Mouse (Mus musculus): ENCODE measurements around the gene D630045J12Rik. TPM values are rescaled to one million over a fixed set of nuclear protein-coding genes. Genes with fewer than 3 reads are reported as not detected.

Gene D630045J12Rik
- polyA plus RNA-seq, 1 experiment from 2014 or later: 6.2 TPM

- 51% methylated on average over 4 of the region's 4 CpGs for WGBS
- no peaks in the 10 kb centered on the region for H3K27me3 ChIP-seq (ENCODE audit: insufficient read depth, low read length)
- no peaks in the 10 kb centered on the region; the same call in 1 of the 2 replicates for H3K9me3 ChIP-seq (ENCODE audit: low read depth, low read length)
- H3K27ac ChIP-seq (ENCODE audit: low read depth): no peak overlapping the region
- no peaks in the 10 kb centered on the region for H3K4me1 ChIP-seq (ENCODE audit: insufficient read depth)
- no peak overlapping the region for H3K4me3 ChIP-seq (ENCODE audit: low read depth, low read length)
- peak; percentile 54; the same call in 1 of the 2 replicates for ATAC-seq (ENCODE audit: insufficient read depth)
- H3K4me2 ChIP-seq: no peak overlapping the region
- H3K36me3 ChIP-seq (ENCODE audit: insufficient read depth): no peaks in the 10 kb centered on the region
- peak; percentile 56 for DNase-seq
- TF ChIP-seq CTCF (IDR thresholded peaks at IDR 0.05; ENCODE audit: low read depth): no peak
- H3K9ac ChIP-seq: no peak overlapping the region
These were observed 21.8 kb downstream of the D630045J12Rik start for GRCm38 (mm10) chr6:38231994-38232393.

- Histone ChIP-seq H3K9me3 (ENCODE audit: low read depth, low read length) (no peaks in the 10 kb centered on the region), H3K27ac (ENCODE audit: low read depth) (no peak overlapping the region), H3K36me3 (ENCODE audit: insufficient read depth) (no peaks in the 10 kb centered on the region), H3K9ac (no peak overlapping the region), H3K27me3 (ENCODE audit: insufficient read depth, low read length) (no peaks in the 10 kb centered on the region), H3K4me2 (no peak overlapping the region), H3K4me3 (ENCODE audit: low read depth, low read length) (no peak overlapping the region), H3K4me1 (ENCODE audit: insufficient read depth) (no peaks in the 10 kb centered on the region)
- 33% methylated on average over 1 of the region's 1 CpGs for WGBS
- ATAC-seq (ENCODE audit: insufficient read depth) (no peak), DNase-seq (no peak)
- TF ChIP-seq CTCF (IDR thresholded peaks at IDR 0.05; ENCODE audit: low read depth): no peak
These were observed 29.7 kb downstream of the D630045J12Rik start for GRCm38 (mm10) chr6:38224079-38224478.

DNA sequence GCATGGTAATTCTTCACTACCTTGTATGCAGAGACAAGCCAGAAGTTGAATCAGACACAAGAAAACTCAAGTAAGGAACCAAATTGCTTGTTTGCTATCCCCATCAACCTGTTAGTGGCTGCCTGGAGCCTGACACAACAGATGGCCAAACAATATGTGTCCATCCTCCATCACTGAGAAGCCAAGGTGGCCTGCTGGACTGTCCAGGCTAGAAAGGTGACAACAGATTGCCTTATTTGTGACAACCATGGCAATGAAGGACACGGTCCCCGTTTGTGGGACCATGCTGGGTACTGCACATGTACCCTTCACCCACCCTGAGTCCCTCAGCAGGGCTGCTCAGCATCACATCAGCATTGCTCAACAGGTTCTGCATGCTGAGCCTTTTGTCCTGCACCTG is 34.5 kb downstream of the D630045J12Rik start:
- Histone ChIP-seq H3K9me3 (ENCODE audit: low read depth, low read length) (no peaks in the 10 kb centered on the region), H3K36me3 (ENCODE audit: insufficient read depth) (no peaks in the 10 kb centered on the region), H3K4me3 (ENCODE audit: low read depth, low read length) (no peak overlapping the region), H3K27me3 (ENCODE audit: insufficient read depth, low read length) (no peaks in the 10 kb centered on the region), H3K4me2 (no peak overlapping the region), H3K9ac (no peak overlapping the region), H3K27ac (ENCODE audit: low read depth) (no peak overlapping the region), H3K4me1 (ENCODE audit: insufficient read depth) (no peaks in the 10 kb centered on the region)
- WGBS: 95% methylated on average over 2 of the region's 2 CpGs
- DNase-seq: no peak
- no peak for TF ChIP-seq CTCF (IDR thresholded peaks at IDR 0.05; ENCODE audit: low read depth)
- ATAC-seq (ENCODE audit: insufficient read depth): no peak

GRCm38 (mm10) chr6:38215448-38216110 is 38.2 kb downstream of the D630045J12Rik start:
- Histone ChIP-seq H3K27ac (ENCODE audit: low read depth) (no peak overlapping the region), H3K36me3 (ENCODE audit: insufficient read depth) (no peaks in the 10 kb centered on the region), H3K27me3 (ENCODE audit: insufficient read depth, low read length) (no peaks in the 10 kb centered on the region), H3K4me2 (no peak overlapping the region), H3K4me3 (ENCODE audit: low read depth, low read length) (no peak overlapping the region), H3K9me3 (ENCODE audit: low read depth, low read length) (0 out of 2 replicates have a peak, but pooled peaks cover 8% of the 10 kb centered on the region), H3K9ac (no peak overlapping the region), H3K4me1 (ENCODE audit: insufficient read depth) (no peaks in the 10 kb centered on the region)
- 70% methylated on average over 14 of the region's 14 CpGs for WGBS
- DNase-seq (no peak), ATAC-seq (ENCODE audit: insufficient read depth) (no peak)
- no peak for TF ChIP-seq CTCF (IDR thresholded peaks at IDR 0.05; ENCODE audit: low read depth)

DNA sequence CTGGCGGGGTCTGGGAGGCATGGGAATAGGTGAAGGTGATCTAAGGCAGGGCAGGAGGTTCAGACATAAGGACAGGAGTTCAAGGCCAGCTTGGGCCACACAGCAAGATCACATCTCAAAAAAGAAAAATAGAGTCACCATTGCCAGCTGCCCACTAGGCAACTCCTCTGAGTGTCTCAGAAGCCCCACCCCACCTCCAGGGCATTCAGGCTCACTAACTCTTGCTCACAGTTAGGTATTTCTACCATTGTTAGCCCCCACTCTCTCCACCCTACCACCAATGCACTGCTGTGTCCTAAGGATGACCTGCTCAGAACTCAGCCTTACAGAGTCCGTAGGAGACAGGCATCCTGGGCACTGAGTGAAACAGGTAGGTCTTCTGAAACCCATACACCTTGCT is 46.2 kb downstream of the D630045J12Rik start:
- H3K27me3 ChIP-seq (ENCODE audit: insufficient read depth, low read length): no peaks in the 10 kb centered on the region
- no peak for ATAC-seq (ENCODE audit: insufficient read depth)
- DNase-seq: no peak

GRCm38 (mm10) chr6:38206941-38207531 is 46.8 kb downstream of the D630045J12Rik start:
- H3K4me3 ChIP-seq (ENCODE audit: low read depth, low read length): no peak overlapping the region
- 18% methylated on average over 8 of the region's 8 CpGs for WGBS
- H3K4me1 ChIP-seq (ENCODE audit: insufficient read depth): no peaks in the 10 kb centered on the region
- no peak for ATAC-seq (ENCODE audit: insufficient read depth)
- H3K27me3 ChIP-seq (ENCODE audit: insufficient read depth, low read length): no peaks in the 10 kb centered on the region
- no peak overlapping the region for H3K9ac ChIP-seq
- DNase-seq: no peak
- no peak overlapping the region for H3K4me2 ChIP-seq
- no peaks in the 10 kb centered on the region for H3K9me3 ChIP-seq (ENCODE audit: low read depth, low read length)
- TF ChIP-seq CTCF (IDR thresholded peaks at IDR 0.05; ENCODE audit: low read depth): no peak
- no peak overlapping the region for H3K27ac ChIP-seq (ENCODE audit: low read depth)
- no peaks in the 10 kb centered on the region for H3K36me3 ChIP-seq (ENCODE audit: insufficient read depth)

More for the DNA sequence above, 46.2 kb downstream of the D630045J12Rik start:
- Histone ChIP-seq H3K4me2 (no peak overlapping the region), H3K36me3 (ENCODE audit: insufficient read depth) (no peaks in the 10 kb centered on the region), H3K4me3 (ENCODE audit: low read depth, low read length) (no peak overlapping the region), H3K4me1 (ENCODE audit: insufficient read depth) (no peaks in the 10 kb centered on the region), H3K27ac (ENCODE audit: low read depth) (no peak overlapping the region), H3K9me3 (ENCODE audit: low read depth, low read length) (0 out of 2 replicates have a peak, but pooled peaks cover 1% of the 10 kb centered on the region), H3K9ac (no peak overlapping the region)
- WGBS: 79% methylated on average over 2 of the region's 2 CpGs
- no peak for TF ChIP-seq CTCF (IDR thresholded peaks at IDR 0.05; ENCODE audit: low read depth)

GRCm38 (mm10) chr6:38205375-38205774 is 48.4 kb downstream of the D630045J12Rik start:
- Histone ChIP-seq H3K27me3 (ENCODE audit: insufficient read depth, low read length) (no peaks in the 10 kb centered on the region), H3K9ac (no peak overlapping the region), H3K4me2 (no peak overlapping the region), H3K36me3 (ENCODE audit: insufficient read depth) (no peaks in the 10 kb centered on the region), H3K4me1 (ENCODE audit: insufficient read depth) (no peaks in the 10 kb centered on the region), H3K27ac (ENCODE audit: low read depth) (no peak overlapping the region), H3K9me3 (ENCODE audit: low read depth, low read length) (no peaks in the 10 kb centered on the region), H3K4me3 (ENCODE audit: low read depth, low read length) (no peak overlapping the region)
- 65% methylated on average over 6 of the region's 6 CpGs for WGBS
- TF ChIP-seq CTCF (IDR thresholded peaks at IDR 0.05; ENCODE audit: low read depth): no peak
- DNase-seq (no peak), ATAC-seq (ENCODE audit: insufficient read depth) (no peak)

Measured in lung, embryonic 14.5 days (tissue).